Mouse (Mus musculus) midbrain, embryonic 12.5 days (tissue): ENCODE data around the gene Gm21987. TPM values are rescaled to one million over a fixed set of nuclear protein-coding genes. Genes with fewer than 3 reads are reported as not detected.

Source experiments
- ATAC-seq: fragments of 200-750 bp; cut with Nextera tagmentation; 2 replicates; pipeline ENCODE4 v1.8.0; 2017; ENCODE audit warnings: low read depth, moderate TSS enrichment, moderate library complexity; ENCODE audit not compliant: low FRiP score
- H3K27ac ChIP-seq: fragments of 300-500 bp; sonication (generic); replicated peaks from 2 replicates; pipeline ENCODE4 v1.5.1; 2016; ENCODE audit warnings: mild to moderate bottlenecking
- H3K27me3 ChIP-seq: fragments of 300-500 bp; sonication (generic); 2 replicates; pipeline ENCODE4 v1.6.1; 2016; ENCODE audit warnings: mild to moderate bottlenecking
- H3K36me3 ChIP-seq: fragments of 300-500 bp; sonication (generic); 2 replicates; pipeline ENCODE4 v1.6.1; 2016
- H3K4me1 ChIP-seq: fragments of 300-500 bp; sonication (generic); 2 replicates; pipeline ENCODE4 v1.6.1; 2016
- H3K4me2 ChIP-seq: fragments of 300-500 bp; sonication (generic); replicated peaks from 2 replicates; pipeline ENCODE4 v1.6.1; 2016; ENCODE audit warnings: mild to moderate bottlenecking, moderate library complexity
- H3K4me3 ChIP-seq: fragments of 300-500 bp; sonication (generic); 2 replicates; pipeline ENCODE4 v1.5.1; 2016; ENCODE audit warnings: mild to moderate bottlenecking
- H3K9ac ChIP-seq: fragments of 300-500 bp; sonication (generic); replicated peaks from 2 replicates; pipeline ENCODE4 v1.6.1; 2016; ENCODE audit warnings: mild to moderate bottlenecking, moderate library complexity
- H3K9me3 ChIP-seq: fragments of 300-500 bp; sonication (generic); 2 replicates; pipeline ENCODE4 v1.6.1; 2016; ENCODE audit warnings: mild to moderate bottlenecking
- WGBS: fragments of 180-500 bp; shearing (Covaris S2); methylation state at CpG from one replicate; pipeline ENCODE4 v1.1.7; 2016; 5-methylcytosine and 5-hydroxymethylcytosine counted together
- polyA plus RNA-seq: library from polyadenylated mRNA; unstranded; fragments of >200 nt; fragmentation: Nextera tagmentation; extraction: Ambion mirVana; gene quantifications from 2 replicates; pipeline ENCODE4 v1.2.1, GENCODE M21; 2016

The Gm21987 gene
- polyA plus RNA-seq, 1 experiment from 2014 or later, result not detected

- Histone ChIP-seq H3K4me2 (no peak overlapping the region), H3K9ac (no peak overlapping the region), H3K4me3 (no peak overlapping the region), H3K9me3 (no peaks in the 10 kb centered on the region), H3K27ac (no peak overlapping the region), H3K27me3 (no peaks in the 10 kb centered on the region), H3K36me3 (no peaks in the 10 kb centered on the region), H3K4me1 (no peaks in the 10 kb centered on the region)
- no peak for ATAC-seq
- WGBS, result 92% methylated on average over 6 of the region's 6 CpGs
Measured at GRCm38 (mm10) chr16:38387389-38387788, 40.5 kb downstream of the Gm21987 start.

- Histone ChIP-seq H3K9me3 (no peaks in the 10 kb centered on the region), H3K4me2 (no peak overlapping the region), H3K36me3 (no peaks in the 10 kb centered on the region), H3K4me1 (no peaks in the 10 kb centered on the region), H3K27ac (no peak overlapping the region), H3K4me3 (no peak overlapping the region), H3K9ac (no peak overlapping the region), H3K27me3 (no peaks in the 10 kb centered on the region)
- no peak for ATAC-seq
- 82% methylated on average over 6 of the region's 6 CpGs for WGBS
Measured at GRCm38 (mm10) chr16:38388757-38389156, 41.9 kb downstream of the Gm21987 start.

GRCm38 (mm10) chr16:38389284-38389893 is 42.5 kb downstream of the Gm21987 start:
- Histone ChIP-seq H3K4me3 (no peak overlapping the region), H3K27ac (no peak overlapping the region), H3K4me1 (no peaks in the 10 kb centered on the region), H3K9ac (no peak overlapping the region), H3K9me3 (no peaks in the 10 kb centered on the region), H3K36me3 (no peaks in the 10 kb centered on the region), H3K4me2 (no peak overlapping the region), H3K27me3 (no peaks in the 10 kb centered on the region)
- no peak for ATAC-seq
- 85% methylated on average over 8 of the region's 8 CpGs for WGBS

GRCm38 (mm10) chr16:38390322-38390721 is 43.5 kb downstream of the Gm21987 start:
- Histone ChIP-seq H3K4me2 (no peak overlapping the region), H3K27ac (no peak overlapping the region), H3K9me3 (no peaks in the 10 kb centered on the region), H3K4me3 (no peak overlapping the region), H3K27me3 (no peaks in the 10 kb centered on the region), H3K36me3 (no peaks in the 10 kb centered on the region), H3K4me1 (no peaks in the 10 kb centered on the region), H3K9ac (no peak overlapping the region)
- 85% methylated on average over 7 of the region's 7 CpGs for WGBS
- no peak for ATAC-seq

- ATAC-seq, result no peak
- H3K4me1 ChIP-seq, result no peaks in the 10 kb centered on the region
- no peak overlapping the region for H3K9ac ChIP-seq
- H3K4me2 ChIP-seq, result no peak overlapping the region
- no peaks in the 10 kb centered on the region for H3K9me3 ChIP-seq
- no peak overlapping the region for H3K4me3 ChIP-seq
- WGBS, result 83% methylated on average over 23 of the region's 23 CpGs
- H3K36me3 ChIP-seq, result no peaks in the 10 kb centered on the region
- H3K27ac ChIP-seq, result no peak overlapping the region
- no peaks in the 10 kb centered on the region for H3K27me3 ChIP-seq
Measured at GRCm38 (mm10) chr16:38392126-38392894, 45.5 kb downstream of the Gm21987 start.

- no peaks in the 10 kb centered on the region for H3K36me3 ChIP-seq
- no peak overlapping the region for H3K4me2 ChIP-seq
- H3K27ac ChIP-seq, result no peak overlapping the region
- no peak overlapping the region for H3K4me3 ChIP-seq
- WGBS, result 90% methylated on average over 8 of the region's 8 CpGs
- ATAC-seq, result no peak
- H3K9me3 ChIP-seq, result no peaks in the 10 kb centered on the region
- H3K4me1 ChIP-seq, result peaks cover 2% of the 10 kb centered on the region
- no peak overlapping the region for H3K9ac ChIP-seq
- no peaks in the 10 kb centered on the region for H3K27me3 ChIP-seq
Measured at GRCm38 (mm10) chr16:38394191-38394618, 47.4 kb downstream of the Gm21987 start.

GRCm38 (mm10) chr16:38395060-38395730 is 48.4 kb downstream of the Gm21987 start:
- Histone ChIP-seq H3K4me1 (peaks cover 12% of the 10 kb centered on the region), H3K9ac (no peak overlapping the region), H3K27me3 (no peaks in the 10 kb centered on the region), H3K36me3 (no peaks in the 10 kb centered on the region), H3K27ac (no peak overlapping the region), H3K4me2 (no peak overlapping the region), H3K9me3 (no peaks in the 10 kb centered on the region), H3K4me3 (no peak overlapping the region)
- no peak for ATAC-seq
- WGBS, result 76% methylated on average over 6 of the region's 6 CpGs

- Histone ChIP-seq H3K9ac (no peak overlapping the region), H3K36me3 (no peaks in the 10 kb centered on the region), H3K4me1 (peaks cover 15% of the 10 kb centered on the region), H3K4me2 (no peak overlapping the region), H3K4me3 (no peak overlapping the region), H3K27ac (no peak overlapping the region), H3K27me3 (no peaks in the 10 kb centered on the region), H3K9me3 (no peaks in the 10 kb centered on the region)
- no peak for ATAC-seq
- WGBS, result 86% methylated on average over 13 of the region's 13 CpGs
Measured at GRCm38 (mm10) chr16:38396155-38396554, 49.3 kb downstream of the Gm21987 start.

- Histone ChIP-seq H3K9ac (no peak overlapping the region), H3K36me3 (no peaks in the 10 kb centered on the region), H3K4me2 (no peak overlapping the region), H3K4me1 (peaks cover 15% of the 10 kb centered on the region), H3K9me3 (no peaks in the 10 kb centered on the region), H3K4me3 (no peak overlapping the region), H3K27ac (no peak overlapping the region), H3K27me3 (no peaks in the 10 kb centered on the region)
- no peak for ATAC-seq
- WGBS, result 90% methylated on average over 6 of the region's 6 CpGs
Measured at GRCm38 (mm10) chr16:38398266-38398665, 51.4 kb downstream of the Gm21987 start.

GRCm38 (mm10) chr16:38399076-38399475 is 52.2 kb downstream of the Gm21987 start:
- no peak for ATAC-seq
- Histone ChIP-seq H3K4me3 (no peak overlapping the region), H3K27me3 (no peaks in the 10 kb centered on the region), H3K36me3 (no peaks in the 10 kb centered on the region), H3K9ac (0 out of 2 replicates have a peak overlapping the region, but pooled peaks have one; percentile 17), H3K4me1 (peaks cover 15% of the 10 kb centered on the region), H3K9me3 (no peaks in the 10 kb centered on the region), H3K4me2 (peak overlapping the region; percentile 48), H3K27ac (peak overlapping the region; percentile 35; the same call in 1 of the 2 replicates)
- WGBS, result 71% methylated on average over 3 of the region's 3 CpGs

- peak; percentile 87 for ATAC-seq
- 9% methylated on average over 17 of the region's 17 CpGs for WGBS
- H3K27ac ChIP-seq, result peak overlapping the region; percentile 35
- no peaks in the 10 kb centered on the region for H3K36me3 ChIP-seq
- 0 out of 2 replicates have a peak overlapping the region, but pooled peaks have one; percentile 17 for H3K9ac ChIP-seq
- peak overlapping the region; percentile 48 for H3K4me2 ChIP-seq
- peak overlapping the region; percentile 25 for H3K4me3 ChIP-seq
- H3K4me1 ChIP-seq, result peaks cover 15% of the 10 kb centered on the region
- H3K9me3 ChIP-seq, result no peaks in the 10 kb centered on the region
- H3K27me3 ChIP-seq, result no peaks in the 10 kb centered on the region
Measured at GRCm38 (mm10) chr16:38399531-38400231, 52.8 kb downstream of the Gm21987 start.
